Mouse (Mus musculus) heart, embryonic 10.5 days (tissue): ENCODE measurements around the gene 4930432K21Rik. TPM values are rescaled to one million over a fixed set of nuclear protein-coding genes. Genes with fewer than 3 reads are reported as not detected.

Experiments
- DNase-seq: peaks from one replicate; pipeline ENCODE4 v3.0.0-alpha.2; 2017; ENCODE audit warnings: low spot score
- H3K27ac ChIP-seq: fragments of 300-500 bp; sonication (generic); 2 replicates; pipeline ENCODE4 v1.5.1; 2016; ENCODE audit warnings: mild to moderate bottlenecking
- H3K27me3 ChIP-seq: fragments of 300-500 bp; sonication (generic); 2 replicates; pipeline ENCODE4 v1.6.1; 2016; ENCODE audit warnings: mild to moderate bottlenecking; ENCODE audit not compliant: poor library complexity, insufficient read depth, severe bottlenecking
- H3K36me3 ChIP-seq: fragments of 300-500 bp; sonication (generic); 2 replicates; pipeline ENCODE4 v1.6.1; 2016; ENCODE audit warnings: mild to moderate bottlenecking, moderate library complexity
- H3K4me1 ChIP-seq: fragments of 300-500 bp; sonication (generic); 2 replicates; pipeline ENCODE4 v1.6.1; 2016; ENCODE audit warnings: mild to moderate bottlenecking
- H3K4me3 ChIP-seq: fragments of 300-500 bp; sonication (generic); 2 replicates; pipeline ENCODE4 v1.5.1; 2016; ENCODE audit warnings: mild to moderate bottlenecking, moderate library complexity
- H3K9me3 ChIP-seq: fragments of 300-500 bp; sonication (generic); 2 replicates; pipeline ENCODE4 v1.6.1; 2016; ENCODE audit warnings: mild to moderate bottlenecking, moderate library complexity
- WGBS: fragments of 180-500 bp; shearing (Covaris S2); methylation state at CpG from one replicate; pipeline ENCODE4 v1.1.7; 2016; 5-methylcytosine and 5-hydroxymethylcytosine counted together
- polyA plus RNA-seq: library from polyadenylated mRNA; unstranded; fragments of >200 nt; fragmentation: Nextera tagmentation; extraction: Ambion mirVana; gene quantifications from 2 replicates; pipeline ENCODE4 v1.2.1, GENCODE M21; 2016

Gene 4930432K21Rik
- polyA plus RNA-seq, 1 experiment from 2014 or later: 1.5 TPM

DNA sequence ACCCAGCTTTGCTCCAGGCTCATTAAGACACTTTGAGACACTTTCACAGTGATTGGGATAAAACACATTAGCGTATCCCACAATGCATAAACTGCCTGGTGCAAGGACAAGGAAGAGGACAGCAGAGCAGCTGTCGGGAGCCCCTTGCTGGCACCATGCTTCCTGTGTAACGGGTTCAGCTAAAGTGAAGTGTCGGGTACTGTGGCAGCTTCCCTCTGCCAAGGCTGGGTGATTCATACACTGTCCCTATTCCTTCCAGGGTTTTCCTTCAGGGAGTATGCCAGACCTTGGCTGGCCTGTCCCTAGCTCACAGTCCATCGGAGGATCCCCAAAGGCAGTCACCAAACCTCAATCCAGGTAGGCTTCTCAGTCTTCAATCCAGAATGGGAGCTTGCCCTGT is 22.3 kb downstream of the 4930432K21Rik start:
- Histone ChIP-seq H3K36me3 (peaks cover 47% of the 10 kb centered on the region), H3K4me1 (peaks cover 28% of the 10 kb centered on the region), H3K4me3 (no peak overlapping the region), H3K27me3 (no peaks in the 10 kb centered on the region; the same call in 1 of the 2 replicates), H3K9me3 (no peaks in the 10 kb centered on the region), H3K27ac (no peak overlapping the region)
- WGBS: 89% methylated on average over 5 of the region's 5 CpGs
- DNase-seq: no peak

DNA sequence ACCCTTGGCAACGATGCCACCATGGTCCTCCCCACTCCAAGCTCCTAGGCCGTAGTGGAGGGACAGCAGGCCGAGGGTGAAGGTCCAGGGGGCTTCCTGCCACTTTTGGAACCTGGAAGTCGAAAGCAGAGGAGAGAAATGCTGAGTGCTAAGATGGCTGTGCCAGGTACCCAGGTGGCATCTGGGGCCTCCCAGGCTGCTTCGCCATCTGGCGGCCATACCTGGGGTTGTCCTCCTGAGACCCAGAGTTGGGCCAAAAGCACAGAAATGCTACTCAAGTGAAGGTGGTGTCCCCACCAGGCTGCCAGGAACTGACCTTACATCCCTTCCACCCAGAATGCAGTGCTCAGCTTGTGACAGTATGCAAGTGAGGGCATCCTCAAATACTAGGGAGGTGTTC is 26.0 kb downstream of the 4930432K21Rik start:
- H3K4me3 ChIP-seq: no peak overlapping the region
- WGBS: 79% methylated on average over 6 of the region's 6 CpGs
- H3K27me3 ChIP-seq: no peaks in the 10 kb centered on the region; the same call in 1 of the 2 replicates

DNA sequence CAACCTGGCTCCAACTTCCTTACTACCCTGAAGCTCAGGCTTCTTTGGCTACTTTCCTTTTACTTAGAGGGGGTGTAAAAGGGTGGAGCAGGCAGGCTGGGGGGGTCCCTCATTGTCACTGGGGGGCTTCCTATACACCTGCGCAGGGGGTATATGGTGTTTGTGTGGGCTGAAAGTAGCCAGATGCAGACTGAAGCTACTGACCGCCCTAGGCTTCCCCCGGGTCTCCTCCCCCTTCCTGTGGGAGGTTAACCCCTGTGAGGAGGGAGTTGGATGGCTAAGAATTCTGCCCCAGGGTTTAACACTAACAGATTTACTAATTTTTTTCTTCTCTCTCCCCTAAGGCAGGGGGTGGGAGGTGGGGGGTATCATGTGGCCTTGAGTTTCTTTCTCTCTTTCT is 28.7 kb downstream of the 4930432K21Rik start:
- H3K27me3 ChIP-seq: no peaks in the 10 kb centered on the region; the same call in 1 of the 2 replicates
- peaks cover 46% of the 10 kb centered on the region for H3K4me1 ChIP-seq
- WGBS: 25% methylated on average over 3 of the region's 3 CpGs
- no peaks in the 10 kb centered on the region for H3K9me3 ChIP-seq
- peaks cover 46% of the 10 kb centered on the region for H3K36me3 ChIP-seq
- no peak for DNase-seq
- no peak overlapping the region; the same call in 1 of the 2 replicates for H3K4me3 ChIP-seq
- H3K27ac ChIP-seq: 0 out of 2 replicates have a peak overlapping the region, but pooled peaks have one; percentile 10

More for the DNA sequence above, 26.0 kb downstream of the 4930432K21Rik start:
- H3K36me3 ChIP-seq: peaks cover 57% of the 10 kb centered on the region
- H3K27ac ChIP-seq: no peak overlapping the region
- no peak for DNase-seq
- H3K4me1 ChIP-seq: peaks cover 21% of the 10 kb centered on the region
- no peaks in the 10 kb centered on the region for H3K9me3 ChIP-seq

DNA sequence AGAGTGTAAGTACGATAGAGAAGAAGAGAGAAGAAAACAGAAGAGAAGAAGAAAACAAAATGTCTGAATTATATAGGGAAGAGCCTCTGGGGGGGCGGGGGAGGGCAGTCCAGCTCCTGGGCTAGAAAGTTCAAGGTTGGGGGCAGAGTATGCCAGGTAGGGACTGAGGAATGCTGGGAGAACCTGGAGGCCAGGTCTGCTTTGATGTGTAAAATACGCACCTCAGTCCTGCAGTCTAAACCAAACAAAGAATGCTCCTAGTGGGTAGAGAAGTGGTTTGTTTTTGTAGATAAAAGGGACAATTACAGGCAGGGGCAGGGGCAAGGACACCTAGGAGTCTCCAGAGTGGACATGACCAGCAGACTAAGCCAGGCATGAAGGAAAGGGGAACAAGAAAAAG is 29.6 kb downstream of the 4930432K21Rik start:
- Histone ChIP-seq H3K36me3 (peaks cover 38% of the 10 kb centered on the region), H3K9me3 (no peaks in the 10 kb centered on the region), H3K4me3 (no peak overlapping the region), H3K27ac (no peak overlapping the region), H3K27me3 (no peaks in the 10 kb centered on the region), H3K4me1 (peaks cover 51% of the 10 kb centered on the region)
- WGBS: 83% methylated on average over 3 of the region's 3 CpGs
- DNase-seq: no peak

- Histone ChIP-seq H3K4me1 (peaks cover 61% of the 10 kb centered on the region), H3K9me3 (no peaks in the 10 kb centered on the region), H3K4me3 (no peak overlapping the region), H3K36me3 (peaks cover 26% of the 10 kb centered on the region), H3K27ac (peak overlapping the region; percentile 30; the same call in 1 of the 2 replicates), H3K27me3 (no peaks in the 10 kb centered on the region)
- WGBS: 83% methylated on average over 8 of the region's 8 CpGs
- no peak for DNase-seq
Measured at GRCm38 (mm10) chr8:84178592-84178991, 30.8 kb downstream of the 4930432K21Rik start.

GRCm38 (mm10) chr8:84179946-84180345 is 32.1 kb downstream of the 4930432K21Rik start:
- peaks cover 71% of the 10 kb centered on the region for H3K4me1 ChIP-seq

GRCm38 (mm10) chr8:84180530-84181190 is 32.8 kb downstream of the 4930432K21Rik start:
- Histone ChIP-seq H3K4me3 (peak overlapping the region; percentile 46), H3K27me3 (peaks cover 8% of the 10 kb centered on the region; the same call in 1 of the 2 replicates), H3K4me1 (peaks cover 71% of the 10 kb centered on the region), H3K27ac (peak overlapping the region; percentile 90), H3K36me3 (peaks cover 7% of the 10 kb centered on the region; the same call in 1 of the 2 replicates), H3K9me3 (no peaks in the 10 kb centered on the region)
- peak; percentile 87 for DNase-seq
- 2% methylated on average over 16 of the region's 16 CpGs for WGBS

More at GRCm38 (mm10) chr8:84179946-84180345, 32.1 kb downstream of the 4930432K21Rik start:
- Histone ChIP-seq H3K36me3 (peaks cover 13% of the 10 kb centered on the region), H3K9me3 (no peaks in the 10 kb centered on the region), H3K27ac (peak overlapping the region; percentile 90), H3K27me3 (peaks cover 5% of the 10 kb centered on the region; the same call in 1 of the 2 replicates), H3K4me3 (peak overlapping the region; percentile 46)
- WGBS: 14% methylated on average over 4 of the region's 4 CpGs
- DNase-seq: peak; percentile 72

GRCm38 (mm10) chr8:84182833-84183232 is 35.0 kb downstream of the 4930432K21Rik start:
- Histone ChIP-seq H3K4me3 (peak overlapping the region; percentile 88), H3K4me1 (peaks cover 70% of the 10 kb centered on the region), H3K36me3 (peaks cover 6% of the 10 kb centered on the region; the same call in 1 of the 2 replicates), H3K27me3 (peaks cover 8% of the 10 kb centered on the region; the same call in 1 of the 2 replicates), H3K9me3 (no peaks in the 10 kb centered on the region), H3K27ac (peak overlapping the region; percentile 98)
- WGBS: 59% methylated on average over 4 of the region's 4 CpGs
- DNase-seq: no peak

- peak overlapping the region; percentile 98 for H3K27ac ChIP-seq
- H3K9me3 ChIP-seq: no peaks in the 10 kb centered on the region
- H3K27me3 ChIP-seq: peaks cover 8% of the 10 kb centered on the region; the same call in 1 of the 2 replicates
- H3K36me3 ChIP-seq: peaks cover 5% of the 10 kb centered on the region; the same call in 1 of the 2 replicates
- H3K4me1 ChIP-seq: peaks cover 64% of the 10 kb centered on the region
- peak; percentile 77 for DNase-seq
- 3% methylated on average over 80 of the region's 87 CpGs for WGBS
- peak overlapping the region; percentile 88 for H3K4me3 ChIP-seq
Measured at GRCm38 (mm10) chr8:84183261-84184084, 35.6 kb downstream of the 4930432K21Rik start.

- H3K36me3 ChIP-seq: no peaks in the 10 kb centered on the region
- peak; percentile 66 for DNase-seq
- H3K4me3 ChIP-seq: peak overlapping the region; percentile 88
- H3K4me1 ChIP-seq: peaks cover 56% of the 10 kb centered on the region
- no peaks in the 10 kb centered on the region for H3K9me3 ChIP-seq
- peaks cover 8% of the 10 kb centered on the region; the same call in 1 of the 2 replicates for H3K27me3 ChIP-seq
- WGBS: 18% methylated on average over 21 of the region's 21 CpGs
- peak overlapping the region; percentile 98 for H3K27ac ChIP-seq
Measured at GRCm38 (mm10) chr8:84184085-84185043, 36.5 kb downstream of the 4930432K21Rik start.

DNA sequence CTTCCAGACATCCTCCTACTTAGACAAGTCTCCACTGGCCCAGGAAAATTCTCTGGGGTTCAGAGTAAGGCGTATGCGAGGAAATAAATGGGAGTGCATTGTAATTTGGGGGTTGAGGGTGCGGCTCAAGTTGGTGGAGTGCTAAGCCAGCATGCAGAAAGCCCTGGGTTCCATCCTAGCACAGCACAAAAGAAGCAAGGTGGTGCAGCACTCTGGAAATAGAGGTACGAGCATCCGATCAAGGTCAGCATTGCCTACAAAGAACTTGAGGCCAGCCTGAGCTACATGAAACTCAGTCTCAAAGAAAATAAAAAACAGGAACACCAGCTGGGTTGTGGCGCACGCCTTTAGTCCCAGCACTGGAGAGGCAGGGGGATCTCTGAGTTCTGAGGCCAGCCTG is 37.3 kb downstream of the 4930432K21Rik start, which contains the start of gene Nanos3:
TSS of gene Nanos3 (minus strand) at position 101 of the 400 bp plus-strand sequence.
- 86% methylated on average over 7 of the region's 7 CpGs for WGBS
- H3K27ac ChIP-seq: peak within 1 kb of the TSS; percentile 98
- H3K4me3 ChIP-seq: peak within 1 kb of the TSS; percentile 88
- peak; percentile 63 for DNase-seq
- no peaks in the 10 kb centered on the region for H3K9me3 ChIP-seq
- no peaks in the 10 kb centered on the region for H3K36me3 ChIP-seq
- peaks cover 8% of the 10 kb centered on the region; the same call in 1 of the 2 replicates for H3K27me3 ChIP-seq
- H3K4me1 ChIP-seq: peaks cover 48% of the 10 kb centered on the region

DNA sequence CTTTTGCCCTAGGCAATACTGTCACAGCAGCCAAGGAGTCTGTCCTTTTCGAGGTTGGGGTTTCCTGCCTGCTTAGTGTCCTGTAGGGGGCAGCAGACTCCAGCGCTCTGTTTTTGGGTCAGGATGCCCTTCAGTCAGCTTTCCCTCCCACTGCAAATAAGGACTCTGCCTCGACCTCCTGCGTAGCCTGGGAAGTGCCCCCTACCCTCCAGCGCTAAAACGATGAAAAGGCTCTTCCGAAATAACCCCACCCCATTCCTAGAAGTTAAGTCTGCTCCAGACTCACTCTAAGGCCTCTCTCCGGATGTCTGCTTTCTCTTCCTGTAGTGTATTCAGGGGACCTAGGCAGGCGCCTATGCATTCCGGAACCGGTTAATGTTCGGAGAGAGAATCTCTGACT is 38.7 kb downstream of the 4930432K21Rik start:
- H3K27ac ChIP-seq: peak overlapping the region; percentile 81
- 1% methylated on average over 12 of the region's 12 CpGs for WGBS

More for the DNA sequence above, 38.7 kb downstream of the 4930432K21Rik start:
- H3K4me3 ChIP-seq: peak overlapping the region; percentile 60
- peaks cover 37% of the 10 kb centered on the region for H3K4me1 ChIP-seq
- H3K27me3 ChIP-seq: peaks cover 8% of the 10 kb centered on the region; the same call in 1 of the 2 replicates
- H3K9me3 ChIP-seq: no peaks in the 10 kb centered on the region
- H3K36me3 ChIP-seq: no peaks in the 10 kb centered on the region
- peak; percentile 92 for DNase-seq
